Mouse (Mus musculus): ENCODE data around the gene Lsamp. TPM values are rescaled to one million over a fixed set of nuclear protein-coding genes. Genes with fewer than 3 reads are reported as not detected.

The Lsamp gene
- polyA plus RNA-seq, 1 experiment from 2014 or later, result 0.95 TPM

DNA sequence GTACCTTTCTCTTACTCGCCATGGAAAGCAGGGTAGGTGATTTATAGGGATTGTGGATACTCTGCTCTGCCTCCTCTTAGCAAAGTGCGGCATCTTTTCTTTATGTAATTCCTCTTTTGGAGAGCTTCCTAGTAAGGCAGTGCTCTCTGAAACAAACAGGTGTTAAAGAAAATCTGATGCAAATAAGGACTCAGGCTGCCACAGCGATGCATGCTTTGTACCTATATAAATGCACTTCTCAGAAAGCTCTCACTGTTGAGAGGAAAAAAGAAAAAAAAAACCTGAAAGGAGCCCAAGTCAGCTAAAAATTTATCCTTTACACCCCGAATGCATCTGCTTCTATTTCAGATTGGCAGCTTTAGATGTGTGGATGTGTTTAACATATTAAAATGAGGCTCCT lies 2095.4 kb downstream of the Lsamp start:
- H3K4me2 ChIP-seq, result no peak overlapping the region
- 73% methylated on average over 4 of the region's 4 CpGs for WGBS
- TF ChIP-seq CTCF (IDR thresholded peaks at IDR 0.05; ENCODE audit: low read depth), result no peak
- H3K9me3 ChIP-seq (ENCODE audit: low read depth, low read length), result no peaks in the 10 kb centered on the region
- no peak for ATAC-seq (ENCODE audit: insufficient read depth)
- H3K27me3 ChIP-seq (ENCODE audit: insufficient read depth, low read length), result no peaks in the 10 kb centered on the region
- no peak for DNase-seq
- H3K4me1 ChIP-seq (ENCODE audit: insufficient read depth), result no peaks in the 10 kb centered on the region
- H3K4me3 ChIP-seq (ENCODE audit: low read depth, low read length), result no peak overlapping the region
- no peak overlapping the region for H3K9ac ChIP-seq
- no peak overlapping the region for H3K27ac ChIP-seq (ENCODE audit: low read depth)
- no peaks in the 10 kb centered on the region for H3K36me3 ChIP-seq (ENCODE audit: insufficient read depth)

DNA sequence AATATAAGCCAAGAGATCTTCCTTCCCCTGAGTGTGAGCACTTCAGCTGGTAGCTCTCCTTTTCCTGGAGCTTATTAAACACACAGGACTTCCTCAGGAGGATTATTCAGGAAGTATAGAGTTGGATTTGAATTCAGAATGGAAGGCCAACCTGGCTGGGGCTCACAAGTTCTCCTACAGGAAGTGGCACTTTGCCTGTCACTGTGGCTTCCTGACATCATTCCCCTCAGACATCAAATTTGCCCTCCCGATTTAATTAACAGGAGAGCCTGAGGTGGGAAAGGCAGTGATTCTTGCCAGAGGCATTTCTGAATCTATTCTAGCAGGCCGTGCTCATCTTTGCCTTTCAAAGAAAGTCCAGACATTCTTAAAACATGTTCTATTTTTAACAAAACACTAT lies 2097.4 kb downstream of the Lsamp start:
- Histone ChIP-seq H3K36me3 (ENCODE audit: insufficient read depth) (no peaks in the 10 kb centered on the region), H3K4me2 (no peak overlapping the region), H3K27me3 (ENCODE audit: insufficient read depth, low read length) (no peaks in the 10 kb centered on the region), H3K9ac (no peak overlapping the region), H3K9me3 (ENCODE audit: low read depth, low read length) (no peaks in the 10 kb centered on the region), H3K27ac (ENCODE audit: low read depth) (no peak overlapping the region), H3K4me1 (ENCODE audit: insufficient read depth) (no peaks in the 10 kb centered on the region), H3K4me3 (ENCODE audit: low read depth, low read length) (no peak overlapping the region)
- ATAC-seq (ENCODE audit: insufficient read depth), result no peak
- TF ChIP-seq CTCF (IDR thresholded peaks at IDR 0.05; ENCODE audit: low read depth), result no peak
- no peak for DNase-seq
- WGBS, result 51% methylated on average over 2 of the region's 2 CpGs

- Histone ChIP-seq H3K4me3 (ENCODE audit: low read depth, low read length) (no peak overlapping the region), H3K27me3 (ENCODE audit: insufficient read depth, low read length) (no peaks in the 10 kb centered on the region), H3K4me1 (ENCODE audit: insufficient read depth) (no peaks in the 10 kb centered on the region), H3K4me2 (no peak overlapping the region), H3K9ac (no peak overlapping the region), H3K9me3 (ENCODE audit: low read depth, low read length) (no peaks in the 10 kb centered on the region), H3K36me3 (ENCODE audit: insufficient read depth) (no peaks in the 10 kb centered on the region), H3K27ac (ENCODE audit: low read depth) (no peak overlapping the region)
- 85% methylated on average over 1 of the region's 1 CpGs for WGBS
- ATAC-seq (ENCODE audit: insufficient read depth) (no peak), DNase-seq (no peak)
- no peak for TF ChIP-seq CTCF (IDR thresholded peaks at IDR 0.05; ENCODE audit: low read depth)
These were observed 2113.3 kb downstream of the Lsamp start for GRCm38 (mm10) chr16:42097510-42097909.

DNA sequence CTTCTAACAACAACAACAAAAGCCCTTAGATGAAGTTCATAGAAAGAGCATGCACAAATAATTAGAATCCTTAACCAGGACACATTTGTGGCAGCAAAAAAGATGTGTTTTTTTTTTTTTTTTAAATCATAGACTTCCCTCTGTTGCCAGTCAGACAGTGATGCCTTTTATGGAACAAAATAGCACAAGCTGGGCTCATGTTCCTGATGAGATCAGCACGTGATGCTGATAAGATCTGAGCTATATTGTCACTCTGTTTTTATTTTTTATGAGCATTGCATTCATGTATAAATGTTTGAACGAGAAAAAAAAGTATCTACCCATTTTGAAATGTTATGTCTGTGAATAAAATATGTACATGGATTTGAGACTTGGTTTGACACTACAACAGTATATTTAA lies 2118.0 kb downstream of the Lsamp start:
- ATAC-seq (ENCODE audit: insufficient read depth), result no peak
- Histone ChIP-seq H3K36me3 (ENCODE audit: insufficient read depth) (no peaks in the 10 kb centered on the region), H3K9ac (no peak overlapping the region), H3K4me2 (no peak overlapping the region), H3K27me3 (ENCODE audit: insufficient read depth, low read length) (no peaks in the 10 kb centered on the region), H3K4me3 (ENCODE audit: low read depth, low read length) (no peak overlapping the region), H3K27ac (ENCODE audit: low read depth) (no peak overlapping the region), H3K9me3 (ENCODE audit: low read depth, low read length) (no peaks in the 10 kb centered on the region), H3K4me1 (ENCODE audit: insufficient read depth) (no peaks in the 10 kb centered on the region)
- no peak for TF ChIP-seq CTCF (IDR thresholded peaks at IDR 0.05; ENCODE audit: low read depth)
- 26% methylated on average over 2 of the region's 2 CpGs for WGBS
- DNase-seq, result no peak

GRCm38 (mm10) chr16:42102635-42103034 lies 2118.5 kb downstream of the Lsamp start:
- no peaks in the 10 kb centered on the region for H3K27me3 ChIP-seq (ENCODE audit: insufficient read depth, low read length)
- no peak overlapping the region for H3K4me3 ChIP-seq (ENCODE audit: low read depth, low read length)
- H3K27ac ChIP-seq (ENCODE audit: low read depth), result no peak overlapping the region
- 32% methylated on average over 8 of the region's 8 CpGs for WGBS
- DNase-seq, result peak; percentile 15
- H3K9ac ChIP-seq, result no peak overlapping the region
- H3K4me1 ChIP-seq (ENCODE audit: insufficient read depth), result no peaks in the 10 kb centered on the region
- H3K9me3 ChIP-seq (ENCODE audit: low read depth, low read length), result no peaks in the 10 kb centered on the region
- ATAC-seq (ENCODE audit: insufficient read depth), result no peak
- no peak overlapping the region for H3K4me2 ChIP-seq
- H3K36me3 ChIP-seq (ENCODE audit: insufficient read depth), result no peaks in the 10 kb centered on the region
- no peak for TF ChIP-seq CTCF (IDR thresholded peaks at IDR 0.05; ENCODE audit: low read depth)

GRCm38 (mm10) chr16:42112251-42112650 lies 2128.1 kb downstream of the Lsamp start:
- no peak overlapping the region for H3K9ac ChIP-seq
- 97% methylated on average over 1 of the region's 1 CpGs for WGBS
- ATAC-seq (ENCODE audit: insufficient read depth) (no peak), DNase-seq (no peak)
- H3K4me2 ChIP-seq, result no peak overlapping the region
- H3K36me3 ChIP-seq (ENCODE audit: insufficient read depth), result no peaks in the 10 kb centered on the region
- TF ChIP-seq CTCF (IDR thresholded peaks at IDR 0.05; ENCODE audit: low read depth), result no peak
- no peaks in the 10 kb centered on the region for H3K4me1 ChIP-seq (ENCODE audit: insufficient read depth)
- no peak overlapping the region for H3K4me3 ChIP-seq (ENCODE audit: low read depth, low read length)
- H3K27ac ChIP-seq (ENCODE audit: low read depth), result no peak overlapping the region
- no peaks in the 10 kb centered on the region for H3K9me3 ChIP-seq (ENCODE audit: low read depth, low read length)
- no peaks in the 10 kb centered on the region for H3K27me3 ChIP-seq (ENCODE audit: insufficient read depth, low read length)

DNA sequence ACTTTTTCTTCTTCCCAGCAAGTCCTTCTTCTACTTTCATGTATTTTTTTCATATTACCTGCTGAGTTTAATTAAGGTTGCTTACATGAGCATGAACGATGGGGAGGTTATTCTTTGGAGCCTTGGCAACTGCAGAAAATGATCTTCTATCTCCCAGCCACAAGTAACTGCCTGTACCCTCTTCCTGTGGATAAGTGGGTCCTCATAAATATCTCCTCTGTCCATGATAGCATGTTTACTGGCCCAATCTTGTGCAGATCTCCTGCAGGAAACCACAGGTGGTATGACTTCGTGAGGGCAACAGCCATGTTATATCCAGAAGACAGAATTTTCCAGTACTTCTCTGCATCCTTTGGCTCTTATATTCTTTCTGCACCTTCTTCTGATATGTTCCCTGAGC lies 2129.1 kb downstream of the Lsamp start:
- Histone ChIP-seq H3K27ac (ENCODE audit: low read depth) (no peak overlapping the region), H3K36me3 (ENCODE audit: insufficient read depth) (no peaks in the 10 kb centered on the region), H3K9ac (no peak overlapping the region), H3K27me3 (ENCODE audit: insufficient read depth, low read length) (no peaks in the 10 kb centered on the region), H3K4me1 (ENCODE audit: insufficient read depth) (no peaks in the 10 kb centered on the region), H3K9me3 (ENCODE audit: low read depth, low read length) (no peaks in the 10 kb centered on the region), H3K4me3 (ENCODE audit: low read depth, low read length) (no peak overlapping the region), H3K4me2 (no peak overlapping the region)
- DNase-seq (no peak), ATAC-seq (ENCODE audit: insufficient read depth) (no peak)
- no peak for TF ChIP-seq CTCF (IDR thresholded peaks at IDR 0.05; ENCODE audit: low read depth)
- 82% methylated on average over 2 of the region's 2 CpGs for whole genome bisulfite sequencing

GRCm38 (mm10) chr16:42121788-42122187 lies 2137.6 kb downstream of the Lsamp start:
- ATAC-seq (ENCODE audit: insufficient read depth), result no peak
- Histone ChIP-seq H3K9me3 (ENCODE audit: low read depth, low read length) (no peaks in the 10 kb centered on the region), H3K36me3 (ENCODE audit: insufficient read depth) (no peaks in the 10 kb centered on the region), H3K27ac (ENCODE audit: low read depth) (no peak overlapping the region), H3K4me1 (ENCODE audit: insufficient read depth) (no peaks in the 10 kb centered on the region), H3K27me3 (ENCODE audit: insufficient read depth, low read length) (no peaks in the 10 kb centered on the region), H3K9ac (no peak overlapping the region), H3K4me3 (ENCODE audit: low read depth, low read length) (no peak overlapping the region), H3K4me2 (no peak overlapping the region)
- no peak for DNase-seq
- no peak for TF ChIP-seq CTCF (IDR thresholded peaks at IDR 0.05; ENCODE audit: low read depth)
- WGBS, result 74% methylated on average over 6 of the region's 6 CpGs

Measured in lung, embryonic 14.5 days (tissue).